10 mouse cellular contexts compared by ENCODE assay signal in the genomic region with DNA sequence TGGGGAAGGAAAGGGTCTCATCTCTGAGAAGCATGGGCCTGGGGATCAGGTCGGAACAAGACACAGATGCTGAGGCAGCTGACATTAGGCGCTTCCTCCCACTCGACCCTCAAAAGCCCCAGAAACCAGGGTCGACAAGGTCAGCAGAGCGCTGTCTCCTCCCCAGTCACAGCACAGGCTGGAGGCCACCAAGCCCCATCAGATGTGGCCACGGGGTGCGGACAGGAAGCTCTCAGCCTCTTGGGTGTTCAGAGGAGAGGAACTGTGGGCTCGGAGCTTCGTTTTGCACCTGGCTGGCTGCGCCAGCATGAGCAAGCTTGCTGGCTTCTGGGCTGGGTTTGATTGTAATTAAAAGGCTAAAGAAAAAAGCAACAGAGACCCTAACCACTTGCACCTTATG. TPM values are rescaled to one million over a fixed set of nuclear protein-coding genes. Genes with fewer than 3 reads are reported as not detected.
DNase-seq lines count a peak whose midpoint lies in the region; ATAC-seq lines count a peak whose summit lies in the region.
"Had no signal": no experiment of that assay in that cellular context is flagged by ENCODE, and none has a peak within 500 bp of the region (broad histone marks: within the 10 kb centered on the region; RNA-seq: fewer than 3 reads in every experiment).

No protein-coding gene starts in this region.

- intact Hi-C loops in heart, postnatal 25 days (cut with DNase I): no loop called here

- H3K4me2 ChIP-seq in heart, embryonic 12.5 days: no peak overlapping the region
- H3K4me2 ChIP-seq in midbrain, embryonic 11.5 days: no peak overlapping the region
- H3K4me2 ChIP-seq in liver, embryonic 12.5 days: 0 out of 2 replicates have a peak overlapping the region, but pooled peaks have one; percentile 6
- no peak overlapping the region for H3K4me2 ChIP-seq in stomach, embryonic 15.5 days

- H3K9ac ChIP-seq in heart, embryonic 12.5 days: 0 out of 2 replicates have a peak overlapping the region, but pooled peaks have one; percentile 39
- H3K9ac ChIP-seq in midbrain, embryonic 11.5 days (ENCODE audit: low read length): no peak overlapping the region
- H3K9ac ChIP-seq in liver, embryonic 12.5 days: no peak overlapping the region
- H3K9ac ChIP-seq in stomach, embryonic 15.5 days: no peak overlapping the region

- no peaks in the 10 kb centered on the region for H3K9me3 ChIP-seq in heart, embryonic 12.5 days (replicated peaks)
- no peaks in the 10 kb centered on the region for H3K9me3 ChIP-seq in midbrain, embryonic 10.5 days (replicated peaks)
- no peaks in the 10 kb centered on the region for H3K9me3 ChIP-seq in midbrain, embryonic 11.5 days (ENCODE audit: control insufficient read depth, low read length)
- no peaks in the 10 kb centered on the region for H3K9me3 ChIP-seq in liver, embryonic 12.5 days (replicated peaks)
- no peaks in the 10 kb centered on the region for H3K9me3 ChIP-seq in stomach, embryonic 15.5 days

- no peak for ATAC-seq in heart, embryonic 12.5 days (ENCODE audit: insufficient number of reproducible peaks, low FRiP score)
- no peak for ATAC-seq in midbrain, embryonic 11.5 days (ENCODE audit: low FRiP score)
- ATAC-seq in liver, embryonic 12.5 days: no peak
- no peak for ATAC-seq in stomach, embryonic 15.5 days (ENCODE audit: insufficient read depth, low FRiP score, low read depth)

- H3K4me1 ChIP-seq in heart, embryonic 12.5 days (replicated peaks): peaks cover 72% of the 10 kb centered on the region
- H3K4me1 ChIP-seq in midbrain, embryonic 10.5 days: peaks cover 41% of the 10 kb centered on the region
- H3K4me1 ChIP-seq in midbrain, embryonic 11.5 days (ENCODE audit: control insufficient read depth, insufficient read depth, low read length): peaks cover 18% of the 10 kb centered on the region
- peaks cover 97% of the 10 kb centered on the region for H3K4me1 ChIP-seq in liver, embryonic 12.5 days
- H3K4me1 ChIP-seq in stomach, embryonic 15.5 days: peaks cover 43% of the 10 kb centered on the region

- no peak overlapping the region; the same call in 1 of the 2 replicates for H3K27ac ChIP-seq in heart, embryonic 12.5 days (ENCODE audit: poor library complexity, severe bottlenecking)
- peak overlapping the region; percentile 72 for H3K27ac ChIP-seq in midbrain, embryonic 10.5 days (replicated peaks)
- no peak overlapping the region for H3K27ac ChIP-seq in midbrain, embryonic 11.5 days (ENCODE audit: low read depth, low read length)
- peak overlapping the region; percentile 87 for H3K27ac ChIP-seq in liver, embryonic 12.5 days
- peak overlapping the region; percentile 27; the same call in 1 of the 2 replicates for H3K27ac ChIP-seq in stomach, embryonic 15.5 days
- H3K27ac ChIP-seq: gastrocnemius, adult 2 months had no signal

- 34% methylated on average over 10 of the region's 10 CpGs for WGBS in heart, embryonic 12.5 days
- 49% methylated on average over 10 of the region's 10 CpGs for WGBS in midbrain, embryonic 10.5 days
- 43% methylated on average over 10 of the region's 10 CpGs for WGBS in midbrain, embryonic 11.5 days
- WGBS in liver, embryonic 12.5 days (ENCODE audit: insufficient replicate concordance): 33% methylated on average over 10 of the region's 10 CpGs
- 50% methylated on average over 10 of the region's 10 CpGs for WGBS in stomach, embryonic 15.5 days

- DNase-seq in heart, postnatal 25 days (ENCODE audit: low spot score): no peak
- DNase-seq in midbrain, embryonic 10.5 days (ENCODE audit: low spot score): no peak
- no peak for DNase-seq in midbrain, embryonic 11.5 days (ENCODE audit: low spot score, missing footprints)
- no peak for DNase-seq in gastrocnemius, postnatal 25 days
- no peak for DNase-seq in cerebellum, postnatal 4 days (ENCODE audit: low spot score in 2 of 2)
- DNase-seq: gastrocnemius, adult 2 months; kidney, adult 2 months had no signal

- H3K27me3 ChIP-seq in heart, embryonic 12.5 days (replicated peaks): no peaks in the 10 kb centered on the region
- H3K27me3 ChIP-seq in midbrain, embryonic 10.5 days (ENCODE audit: low read depth, poor library complexity, severe bottlenecking): no peaks in the 10 kb centered on the region
- no peaks in the 10 kb centered on the region for H3K27me3 ChIP-seq in midbrain, embryonic 11.5 days (ENCODE audit: control insufficient read depth, insufficient read depth, low read length)
- H3K27me3 ChIP-seq in liver, embryonic 12.5 days (replicated peaks): no peaks in the 10 kb centered on the region
- no peaks in the 10 kb centered on the region for H3K27me3 ChIP-seq in stomach, embryonic 15.5 days (replicated peaks)

- H3K4me3 ChIP-seq in heart, embryonic 12.5 days: no peak overlapping the region
- no peak overlapping the region for H3K4me3 ChIP-seq in midbrain, embryonic 10.5 days
- no peak overlapping the region for H3K4me3 ChIP-seq in midbrain, embryonic 11.5 days (ENCODE audit: low read depth, low read length)
- no peak overlapping the region for H3K4me3 ChIP-seq in liver, embryonic 12.5 days
- no peak overlapping the region for H3K4me3 ChIP-seq in stomach, embryonic 15.5 days (replicated peaks)
- H3K4me3 ChIP-seq: gastrocnemius, adult 2 months had no signal

- peaks cover 3% of the 10 kb centered on the region for H3K36me3 ChIP-seq in heart, embryonic 12.5 days
- no peaks in the 10 kb centered on the region for H3K36me3 ChIP-seq in midbrain, embryonic 10.5 days
- H3K36me3 ChIP-seq in midbrain, embryonic 11.5 days (ENCODE audit: control insufficient read depth, insufficient read depth, low read length): no peaks in the 10 kb centered on the region
- peaks cover 78% of the 10 kb centered on the region for H3K36me3 ChIP-seq in liver, embryonic 12.5 days
- H3K36me3 ChIP-seq in stomach, embryonic 15.5 days: no peaks in the 10 kb centered on the region; the same call in 1 of the 2 replicates

RNA-seq across cellular contexts. Expression of gene Ldlrap1, which starts 13.5 kb away (rescaled TPM):
- 16.5 and 17.8 TPM in 2 replicates for polyA plus RNA-seq in heart, embryonic 12.5 days (2016; fragmentation: Nextera tagmentation; extraction: Ambion mirVana)
- total RNA-seq in heart, postnatal 25 days (2021): 10 to 100 TPM; 14.1 to 15.5 TPM
- 8.6 and 9.3 TPM in 2 replicates for polyA plus RNA-seq in midbrain, embryonic 10.5 days (2016; fragmentation: Nextera tagmentation; extraction: Ambion mirVana)
- 4.8 and 5.7 TPM in 2 replicates for polyA plus RNA-seq in midbrain, embryonic 11.5 days (2014; fragmentation: Nextera tagmentation; extraction: Ambion mirVana)
- polyA plus RNA-seq in liver, embryonic 12.5 days (2016; fragmentation: Nextera tagmentation; extraction: Ambion mirVana): 26.4 and 28.2 TPM in 2 replicates
- 19.6 and 20.8 TPM in 2 replicates for polyA plus RNA-seq in stomach, embryonic 15.5 days (2015; fragmentation: Nextera tagmentation; extraction: Ambion mirVana)
- total RNA-seq in gastrocnemius, postnatal 25 days (2021): 1 to 10 TPM; 3.2 to 5.0 TPM

RNA-seq across cellular contexts. Expression of gene Man1c1, which starts 50.3 kb away (rescaled TPM):
- 11.6 and 12.2 TPM in 2 replicates for polyA plus RNA-seq in heart, embryonic 12.5 days (2016; fragmentation: Nextera tagmentation; extraction: Ambion mirVana)
- total RNA-seq in heart, postnatal 25 days (2021): 10 to 100 TPM; 21.0 to 25.0 TPM
- 2.8 and 3.1 TPM in 2 replicates for polyA plus RNA-seq in midbrain, embryonic 10.5 days (2016; fragmentation: Nextera tagmentation; extraction: Ambion mirVana)
- 3.1 and 3.2 TPM in 2 replicates for polyA plus RNA-seq in midbrain, embryonic 11.5 days (2014; fragmentation: Nextera tagmentation; extraction: Ambion mirVana)
- 3.2 and 3.5 TPM in 2 replicates for polyA plus RNA-seq in liver, embryonic 12.5 days (2016; fragmentation: Nextera tagmentation; extraction: Ambion mirVana)
- polyA plus RNA-seq in stomach, embryonic 15.5 days (2015; fragmentation: Nextera tagmentation; extraction: Ambion mirVana): 2.5 and 3.1 TPM in 2 replicates
- total RNA-seq in gastrocnemius, postnatal 25 days (2021): 1 to 10 TPM; 4.1 to 5.1 TPM

Comparison
In these comparisons a context has a peak if more than half of its experiments do, and no peak if none do; other contexts are left out.
1. H3K27ac ChIP-seq: peak in midbrain, embryonic 10.5 days (single experiment), liver, embryonic 12.5 days (single experiment) and stomach, embryonic 15.5 days (single experiment); none in heart, embryonic 12.5 days (single experiment) and midbrain, embryonic 11.5 days (single experiment).